Comparison of ENCODE assay signal across 8 mouse cellular contexts in genomic region chr13:95961191-95961791, GRCm38 (mm10).
A peak's percentile ranks its signal among the peaks of the same experiment; 100 is the strongest.
DNase-seq lines count a peak whose midpoint lies in the region; ATAC-seq lines count a peak whose summit lies in the region.

No protein-coding gene starts in this region.

- ATAC-seq in erythroid progenitor cell, adult 5-6 weeks (replicated peaks; ENCODE audit: low FRiP score, poor library complexity, severe bottlenecking) = peak; percentile 42

- intact Hi-C loops in heart, postnatal 10 days (cut with DNase I) = no loop called here

- peak; percentile 19 to 20 for DNase-seq in B cell, adult 2 months
- DNase-seq in Muller cell, postnatal 12 days (ENCODE audit: inconsistent ontology term) = peak; percentile 35
- peak; percentile 37 to 41 for DNase-seq in heart, postnatal 10 days
- peak; percentile 76 for DNase-seq in layer of hippocampus, adult 9-11 months
- peak; percentile 14 for DNase-seq in lung, postnatal 10 days
- DNase-seq in retina, postnatal 7 days (ENCODE audit: low read depth, low spot score) = peak; percentile 11
- no peak for DNase-seq in urinary bladder, adult 18-20 months (ENCODE audit: low spot score in 2 of 2)

Comparison
In these comparisons a context has a peak if more than half of its experiments do, and no peak if none do; other contexts are left out.
1. DNase-seq: peak in B cell, adult 2 months (2 of 2), Muller cell, postnatal 12 days (single experiment), heart, postnatal 10 days (2 of 2), layer of hippocampus, adult 9-11 months (single experiment), lung, postnatal 10 days (single experiment) and retina, postnatal 7 days (single experiment); none in urinary bladder, adult 18-20 months (0 of 2).